Mouse (Mus musculus) spleen, postnatal 14 days (tissue): ENCODE results near the gene Gm20517.

Experiments
- DNase-seq, 2 experiments: peaks; one replicate each; pipeline ENCODE4 v3.0.0; 2021 to 2022; ENCODE audit warnings: low spot score in 2 of 2

The Gm20517 gene

GRCm38 (mm10) chr17:47676581-47676980, 65.2 kb downstream of the Gm20517 start:
- peak in 1 of 2 experiments; percentile 47 for DNase-seq

DNA sequence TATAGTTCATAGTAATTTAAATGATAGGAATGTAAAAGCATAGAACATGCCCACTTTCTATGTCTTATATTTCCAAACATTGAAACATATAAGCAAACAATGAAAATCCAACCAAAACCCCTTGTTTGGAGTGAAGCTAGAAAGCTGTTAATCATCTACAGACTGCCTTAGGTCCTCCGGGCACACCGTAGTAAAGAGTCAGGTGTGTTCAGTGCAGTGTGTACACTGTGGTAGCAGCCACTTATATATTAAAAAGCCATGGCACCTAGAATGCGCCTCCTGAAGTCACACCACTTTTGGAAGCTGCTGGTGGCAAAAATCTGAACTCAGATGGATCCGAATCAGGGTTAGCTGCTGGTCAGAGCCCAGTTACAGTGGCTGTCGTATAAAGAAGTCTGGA, 66.8 kb downstream of the Gm20517 start:
- no peak for DNase-seq

GRCm38 (mm10) chr17:47678702-47679101, 67.3 kb downstream of the Gm20517 start:
- DNase-seq, result no peak

DNA sequence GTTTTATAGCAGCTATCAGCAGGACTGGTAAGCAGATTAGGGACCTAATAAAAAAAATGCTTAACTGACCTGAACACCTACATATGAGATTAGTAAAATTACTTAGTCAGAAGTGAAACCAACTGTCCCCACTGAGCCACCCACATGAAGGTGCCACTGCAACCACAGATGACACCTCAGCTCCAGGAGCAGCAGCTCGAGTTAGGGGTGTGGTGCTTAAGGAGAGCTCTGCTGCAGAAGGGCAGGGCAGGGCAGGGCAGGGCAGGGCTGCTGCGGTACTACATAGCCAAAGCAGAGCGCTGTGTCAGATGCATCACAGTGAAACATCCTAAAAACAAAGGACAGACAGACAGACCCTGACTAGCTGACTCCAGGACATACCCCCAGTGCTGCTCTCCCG, 71.4 kb downstream of the Gm20517 start:
- DNase-seq, result no peak

DNA sequence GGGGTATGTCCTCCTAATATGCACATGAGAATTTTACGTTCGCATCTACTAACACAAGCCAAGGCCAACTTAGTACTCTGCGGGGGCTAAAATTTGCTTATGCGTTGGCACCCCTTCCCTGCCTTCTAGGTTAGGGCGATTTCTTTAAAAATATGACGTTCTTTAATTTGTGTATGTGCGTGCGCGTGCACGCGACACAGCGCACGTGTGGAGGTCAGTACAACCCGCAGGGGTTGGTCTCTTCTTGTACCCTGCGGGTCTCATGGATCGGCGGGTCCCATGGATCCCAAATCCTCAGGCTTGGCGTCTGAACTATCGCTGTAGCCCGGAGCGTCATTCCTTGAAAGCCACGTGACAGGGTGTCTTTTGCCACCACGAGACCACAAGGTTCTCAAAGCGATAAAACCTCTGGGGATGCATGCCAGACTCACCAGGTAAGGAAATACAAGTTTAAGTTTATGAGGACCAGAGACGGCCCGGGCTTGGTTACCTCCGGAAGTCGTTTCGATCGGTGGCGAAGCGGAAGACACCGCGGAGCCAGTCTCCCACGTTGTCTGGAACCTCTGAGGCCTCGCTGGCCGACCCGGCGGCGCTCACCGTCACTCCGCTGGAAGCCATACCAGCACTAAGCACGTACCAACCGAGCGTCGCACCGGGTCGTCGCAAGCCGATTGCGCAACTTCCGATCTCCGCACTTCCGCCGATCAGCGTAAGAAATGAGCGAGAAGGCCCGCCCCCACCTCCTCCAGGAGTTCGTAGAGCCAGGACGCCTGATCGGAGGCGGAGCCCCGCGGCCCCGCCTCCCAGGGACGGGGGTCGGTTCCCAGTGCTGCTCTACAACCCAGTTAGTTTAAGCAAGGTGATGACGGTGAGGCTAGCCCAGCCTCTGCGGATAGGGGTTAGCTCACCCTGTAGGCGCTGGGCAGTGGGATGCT, 76.3 kb downstream of the Gm20517 start:
- peak; percentile 80 to 88 for DNase-seq

DNA sequence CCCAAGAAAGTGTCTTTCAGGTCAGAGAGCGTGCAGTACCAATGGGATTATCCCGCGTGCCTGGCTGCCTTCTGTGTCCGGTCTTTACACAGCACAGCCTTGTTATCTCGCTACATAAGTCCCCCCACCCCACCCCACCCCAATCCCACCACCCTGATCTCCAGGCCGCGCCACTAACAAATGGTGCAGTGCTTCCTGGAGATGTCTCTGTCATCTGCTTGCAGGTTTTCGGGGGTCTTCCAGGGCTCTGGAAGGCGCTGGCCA, 76.9 kb downstream of the Gm20517 start, which contains the start of gene Tomm6:
Gene Tomm6 (minus strand): TSS at position 43 of the 264 bp plus-strand sequence.
- no peak for DNase-seq

DNA sequence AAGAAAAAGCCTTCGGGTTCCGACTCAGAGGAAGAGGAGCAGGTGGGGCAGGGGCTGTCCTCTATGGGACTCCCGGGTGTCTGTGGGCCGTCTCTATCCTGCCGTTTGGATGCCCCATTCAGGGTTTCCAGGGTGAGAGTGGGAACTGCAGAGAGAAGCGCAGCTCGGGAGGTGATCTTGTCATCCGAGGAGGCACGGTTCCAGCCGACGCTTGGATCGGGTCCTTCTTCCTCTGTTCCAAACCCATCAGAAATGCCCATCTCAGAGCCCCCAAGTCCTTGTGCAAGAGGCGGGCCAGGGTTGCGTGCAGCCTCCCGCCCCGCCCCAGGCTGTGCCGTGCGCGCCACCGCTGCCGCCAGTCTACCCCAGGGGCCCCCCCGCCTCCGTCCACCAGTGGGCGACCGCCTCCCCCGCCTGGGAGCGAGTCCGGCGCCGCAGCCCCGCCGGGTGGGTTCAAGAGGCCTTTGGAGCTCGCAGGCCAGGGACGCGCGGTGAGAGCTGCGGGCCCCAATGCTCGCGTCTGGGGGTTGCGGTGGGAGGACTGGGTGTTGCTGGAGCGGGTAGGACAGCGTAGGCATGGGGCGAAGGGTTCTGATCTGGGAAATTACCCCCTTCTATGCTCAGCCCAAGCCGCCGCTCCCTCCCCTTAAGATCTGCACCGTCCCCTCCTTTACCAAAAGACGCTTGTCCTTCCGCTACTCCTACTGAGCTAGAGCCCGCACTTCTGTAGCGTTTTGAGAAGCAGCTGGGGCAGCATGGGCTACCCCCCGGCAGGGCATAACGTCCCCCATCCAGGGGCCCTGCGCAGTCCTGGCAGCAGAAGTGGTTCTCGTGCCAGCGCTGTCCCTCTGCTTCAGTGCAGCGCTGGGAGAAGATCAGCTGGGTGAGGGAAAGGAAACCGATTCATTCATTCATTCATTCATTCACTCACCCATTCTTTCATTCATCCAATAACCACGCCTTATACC, 77.5 kb downstream of the Gm20517 start, which contains the start of gene Frs3:
Gene Frs3 (plus strand): TSS at position 423 of the 968 bp plus-strand sequence.
- peak; percentile 33 to 49 for DNase-seq

DNA sequence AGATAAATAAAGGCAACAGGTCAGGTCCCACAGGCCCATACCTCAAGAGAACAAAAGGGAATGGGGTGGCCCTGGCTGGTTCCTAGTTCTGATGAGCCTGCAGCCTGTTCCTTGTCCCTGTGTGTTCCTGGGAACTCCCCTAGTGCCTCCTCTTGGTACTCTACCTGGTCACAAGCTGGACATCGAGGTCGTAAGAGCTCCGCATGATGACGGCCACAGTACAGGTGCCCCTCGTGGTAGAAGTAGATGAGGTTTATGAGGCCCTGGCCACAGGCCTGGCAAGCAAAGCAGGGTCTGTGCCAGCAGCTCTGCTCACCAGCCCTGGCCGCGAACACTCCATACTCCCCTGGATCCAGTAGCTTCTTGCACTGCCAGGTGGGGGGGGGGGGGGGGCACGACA, 78.5 kb downstream of the Gm20517 start:
- DNase-seq, result no peak

- DNase-seq, result no peak
These were observed 80.3 kb downstream of the Gm20517 start for GRCm38 (mm10) chr17:47691650-47692049.

GRCm38 (mm10) chr17:47693671-47694441, 82.5 kb downstream of the Gm20517 start:
- no peak for DNase-seq

- no peak for DNase-seq
These were observed 82.9 kb downstream of the Gm20517 start, which contains the start of gene Gm21981 for GRCm38 (mm10) chr17:47694442-47694502. Gm21981 (minus strand) TSS chr17:47694455.

GRCm38 (mm10) chr17:47694503-47695336, 83.3 kb downstream of the Gm20517 start, which contains the start of gene Prickle4:
Prickle4 (minus strand) TSS chr17:47694736.
- DNase-seq, result peak; percentile 89 to 95

GRCm38 (mm10) chr17:47695337-47695710, 83.9 kb downstream of the Gm20517 start:
- no peak for DNase-seq

- DNase-seq, result no peak
These were observed 86.8 kb downstream of the Gm20517 start for GRCm38 (mm10) chr17:47698156-47698555.

- no peak for DNase-seq
These were observed 87.7 kb downstream of the Gm20517 start for GRCm38 (mm10) chr17:47699055-47699454.

DNA sequence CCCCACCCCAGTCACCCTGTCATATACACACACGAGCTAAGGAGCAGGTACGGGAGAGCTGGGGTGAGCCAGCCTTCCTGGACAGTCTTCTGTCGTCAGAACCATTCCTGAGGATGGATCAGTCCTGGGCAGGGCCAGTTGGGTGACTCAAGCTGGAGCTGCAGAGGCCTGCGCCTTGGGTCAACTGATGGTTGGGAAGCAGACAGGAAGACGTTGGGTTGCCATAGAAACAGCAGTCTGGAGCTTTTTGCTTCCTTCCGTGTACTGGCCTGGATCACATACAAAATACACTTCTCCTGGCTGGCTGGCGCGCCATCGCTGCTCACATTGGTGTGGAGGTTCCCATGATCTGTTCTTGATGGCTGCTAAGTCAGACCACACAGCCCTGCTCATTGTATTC, 90.4 kb downstream of the Gm20517 start:
- DNase-seq, result no peak

DNA sequence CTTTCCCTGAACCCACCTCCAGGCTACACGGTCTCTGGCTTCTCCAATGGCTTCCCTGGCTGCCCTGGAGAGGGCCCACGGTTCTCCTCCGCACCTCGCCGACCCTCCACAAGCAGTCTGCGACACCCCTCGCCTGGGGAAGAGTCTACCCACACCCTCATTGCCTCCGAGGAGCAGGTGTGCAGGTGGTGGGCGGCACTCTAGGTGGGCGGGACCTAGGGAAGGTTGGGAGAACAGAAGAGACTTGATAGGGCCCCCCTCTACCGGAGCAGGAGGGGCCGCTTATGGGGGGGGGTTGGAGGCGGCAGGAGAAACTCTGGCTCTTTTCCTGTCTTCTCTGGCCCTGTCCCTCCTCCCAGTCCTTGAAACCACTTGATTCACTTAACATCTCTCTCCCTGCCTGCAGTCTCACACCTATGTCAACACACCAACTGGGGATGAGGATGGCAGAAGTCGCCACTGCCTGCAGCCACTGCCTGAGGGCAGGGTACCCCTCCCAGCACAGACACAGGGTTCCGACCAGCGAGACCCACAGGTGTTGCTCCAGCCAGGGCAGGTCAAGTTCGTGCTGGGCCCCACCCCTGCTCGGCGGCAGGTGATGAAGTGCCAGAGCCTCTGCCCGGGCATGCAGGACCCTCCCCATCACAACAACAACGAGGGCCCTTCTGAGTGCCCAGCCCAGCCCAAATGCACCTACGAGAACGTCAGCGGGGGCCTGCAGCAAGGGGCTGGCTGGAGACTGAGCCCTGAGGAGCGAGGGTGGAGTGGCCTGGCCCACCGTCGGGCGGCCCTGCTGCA, 91.4 kb downstream of the Gm20517 start:
- DNase-seq, result no peak

GRCm38 (mm10) chr17:47703556-47703955, 92.2 kb downstream of the Gm20517 start:
- no peak for DNase-seq

DNA sequence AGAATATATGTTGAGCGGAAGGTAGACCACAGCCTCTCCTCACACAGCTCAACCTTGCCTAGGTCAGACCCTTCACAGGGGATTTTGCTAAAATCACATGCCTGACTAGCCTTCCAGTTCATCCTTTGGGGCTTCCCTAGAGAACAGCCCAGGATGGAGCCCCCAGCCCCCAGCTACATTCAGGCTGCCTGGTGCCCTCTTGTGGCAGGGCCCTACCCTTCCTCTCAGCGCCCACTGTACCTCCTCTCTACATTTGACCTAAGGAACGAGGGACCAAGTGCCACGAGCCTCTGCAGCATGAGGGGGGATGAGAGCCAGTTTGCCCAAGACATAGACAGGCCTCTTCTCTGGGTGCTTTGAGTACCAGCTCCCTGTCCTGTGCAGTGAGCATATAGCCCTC, 93.3 kb downstream of the Gm20517 start:
- DNase-seq, result no peak

DNA sequence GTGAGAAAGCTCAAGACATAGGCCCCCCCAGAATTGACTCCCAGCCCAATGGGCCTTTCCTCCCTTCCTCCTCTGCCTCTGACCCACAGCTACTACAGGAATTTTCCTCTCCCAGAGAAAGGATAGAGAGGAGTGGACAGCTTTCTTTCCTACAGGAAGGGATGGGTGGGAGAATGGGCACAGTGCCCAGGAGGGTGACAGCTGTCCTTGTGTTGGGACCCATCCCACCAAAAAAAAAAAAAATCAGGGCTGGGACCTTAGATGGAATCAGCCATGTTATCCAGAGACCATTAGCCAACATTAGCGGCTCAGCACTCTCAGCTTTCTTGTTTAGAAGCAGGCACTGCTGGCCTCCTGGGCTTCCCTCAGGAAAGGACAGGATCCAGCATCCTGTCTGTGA, 94.8 kb downstream of the Gm20517 start:
- DNase-seq, result no peak
